Mouse (Mus musculus) 3T3-L1 (cell line): ENCODE data around the gene Ereg.
A peak's percentile ranks its signal among the peaks of the same experiment; 100 is the strongest.

Experiments
- DNase-seq: peaks from one replicate; pipeline ENCODE4 v3.0.0-alpha.2; 2015; ENCODE audit warnings: low read depth, low spot score

The Ereg gene

DNA sequence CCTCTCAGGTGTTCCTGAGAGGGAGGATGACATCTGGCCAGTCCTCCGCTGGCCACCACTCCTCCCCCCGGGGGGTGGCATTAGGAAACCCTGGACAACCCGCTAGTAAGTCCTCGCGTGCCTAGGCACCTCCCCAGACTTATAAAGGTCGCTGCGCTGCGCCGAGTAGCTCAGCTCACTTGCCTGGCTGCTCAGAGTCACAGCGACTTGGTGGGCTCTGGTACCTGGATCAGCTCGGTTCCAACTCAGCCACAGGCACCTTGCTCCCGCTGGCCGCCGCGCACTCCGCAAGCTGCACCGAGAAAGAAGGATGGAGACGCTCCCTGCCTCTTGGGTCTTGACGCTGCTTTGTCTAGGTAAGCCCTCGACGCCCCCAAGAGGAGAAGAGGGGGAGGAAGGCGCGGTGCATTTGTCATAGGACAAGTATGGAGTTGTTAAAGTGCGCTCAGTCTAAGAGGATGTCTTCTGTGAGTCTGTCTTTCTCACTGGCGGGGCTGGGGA is at the start of gene Ereg:
Ereg (plus strand) TSS at position 173 of the 501 bp plus-strand sequence.
- peak; percentile 91 for DNase-seq

DNA sequence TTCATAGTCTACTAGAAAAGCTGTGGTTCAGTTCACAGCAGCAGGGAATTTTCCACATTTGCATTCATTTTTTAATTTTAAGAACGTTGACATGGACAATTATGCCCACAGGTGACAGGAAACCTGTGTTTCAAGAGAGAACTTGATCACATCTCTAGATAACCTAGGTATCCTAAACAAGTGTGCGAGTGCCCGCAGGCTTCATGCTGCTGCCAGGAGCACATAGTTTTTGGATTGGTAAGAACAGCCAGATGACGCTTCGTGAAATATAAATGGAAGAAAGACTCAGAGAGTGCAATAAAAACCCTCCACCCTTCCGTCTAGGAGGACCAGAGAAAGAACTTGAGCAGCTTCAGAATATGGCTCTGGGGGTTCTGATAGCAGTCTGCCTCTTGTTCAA is 47.3 kb upstream of the Ereg start, which contains the start of gene Epgn:
Epgn (plus strand) TSS at position 301 of the 400 bp plus-strand sequence.
- DNase-seq: no peak

DNA sequence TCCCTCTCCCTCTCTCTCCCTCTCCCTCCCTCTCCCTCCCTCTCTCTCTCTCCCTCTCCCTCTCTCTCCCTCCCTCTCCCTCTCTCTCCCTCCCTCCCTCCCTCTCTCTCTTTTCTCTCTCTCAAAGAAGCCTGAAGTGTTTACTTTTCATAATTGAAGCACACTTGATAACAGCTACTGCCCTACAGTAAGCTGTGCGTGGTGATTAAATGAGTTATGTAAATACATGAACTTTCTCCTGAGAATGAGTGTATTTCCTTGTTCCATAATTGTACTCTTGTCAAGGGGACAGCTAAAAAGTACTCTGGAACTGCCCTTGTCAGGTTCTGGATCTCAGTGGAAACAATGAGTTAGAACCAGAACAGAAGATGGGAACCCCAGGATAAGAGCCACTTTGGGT is 46.6 kb upstream of the Ereg start:
- DNase-seq: no peak

- DNase-seq: peak; percentile 30
These were observed 43.8 kb upstream of the Ereg start for GRCm38 (mm10) chr5:91030629-91031028.

DNA sequence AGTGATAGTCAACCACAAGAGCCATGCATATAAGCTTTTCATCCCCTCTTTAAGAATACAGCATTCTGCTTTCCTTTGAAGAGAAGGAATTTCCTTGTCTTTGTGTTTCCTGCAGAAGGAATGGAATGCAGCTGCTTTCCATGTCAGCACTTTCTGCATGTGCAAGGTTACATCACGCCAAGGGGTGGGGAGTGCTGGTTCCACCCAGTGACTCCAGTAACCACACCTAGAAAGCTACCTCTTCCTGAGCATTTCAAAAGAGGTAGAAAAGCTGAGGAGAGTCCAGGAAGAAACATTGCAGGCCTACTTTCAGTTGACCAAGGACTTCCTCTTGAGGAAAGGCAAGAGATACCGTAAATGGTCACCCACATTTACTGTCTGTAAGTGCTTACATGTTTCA is 39.1 kb upstream of the Ereg start:
- DNase-seq: peak; percentile 56

GRCm38 (mm10) chr5:91036628-91037027 is 37.8 kb upstream of the Ereg start:
- DNase-seq: peak; percentile 97

GRCm38 (mm10) chr5:91037756-91038155 is 36.7 kb upstream of the Ereg start:
- DNase-seq: peak; percentile 96

DNA sequence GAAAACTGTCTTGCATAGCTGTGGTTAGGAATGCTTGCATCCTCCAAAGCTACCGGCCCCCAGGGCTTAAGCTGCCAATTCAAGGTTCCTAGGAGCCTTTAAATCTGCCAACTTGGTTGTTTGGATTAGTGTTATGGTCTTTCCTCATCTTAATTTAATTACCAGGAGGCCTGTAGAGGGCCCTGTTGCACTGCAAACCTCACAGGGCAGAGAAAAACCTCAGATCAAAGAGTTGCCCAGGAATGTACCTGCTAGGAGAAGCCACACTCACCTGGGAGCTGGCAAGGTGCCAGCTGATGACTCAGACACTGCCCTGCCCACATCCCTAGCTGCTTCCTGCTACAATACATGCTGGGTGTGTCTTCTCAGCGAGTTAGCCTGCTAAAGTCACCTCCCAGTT is 35.9 kb upstream of the Ereg start:
- DNase-seq: peak; percentile 97

DNA sequence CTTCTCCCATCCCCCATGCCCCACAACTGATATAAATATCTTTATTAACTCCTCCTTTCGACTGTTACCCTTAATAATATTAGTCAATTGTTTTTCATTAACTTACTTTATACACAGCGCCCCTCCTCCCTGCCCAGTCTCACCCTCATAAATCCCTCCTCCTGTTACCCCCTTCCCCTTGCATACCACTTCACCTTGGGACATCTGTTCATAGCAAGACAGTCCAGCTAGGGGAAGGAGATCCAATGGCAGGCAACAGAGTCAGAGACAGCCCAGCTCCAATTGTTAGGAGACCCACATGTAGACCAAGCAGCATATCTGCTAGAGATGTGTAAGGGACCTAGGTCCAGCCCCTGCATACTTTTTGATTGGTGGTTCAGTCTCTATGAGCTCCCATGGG is 35.5 kb upstream of the Ereg start:
- no peak for DNase-seq

GRCm38 (mm10) chr5:91047987-91048386 is 26.4 kb upstream of the Ereg start:
- no peak for DNase-seq

DNA sequence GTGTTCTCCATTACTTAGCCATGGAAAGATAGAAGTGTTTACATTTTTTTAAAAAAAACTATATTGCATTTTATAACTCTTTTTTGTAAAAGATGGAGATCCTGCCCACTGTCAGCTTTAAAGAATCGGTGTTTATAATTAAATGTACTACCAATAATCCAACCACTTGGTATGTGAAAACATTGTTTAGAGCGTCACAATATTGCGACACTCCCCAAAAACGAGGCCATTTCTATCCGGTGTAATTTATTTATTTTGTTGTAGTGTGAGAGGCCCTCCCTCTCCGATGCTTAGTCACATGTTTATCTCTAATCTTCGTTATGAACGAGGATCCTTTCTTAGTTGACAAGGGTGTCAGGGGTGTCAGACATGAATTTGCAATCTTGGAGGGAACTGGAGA is 26.0 kb upstream of the Ereg start:
- DNase-seq: no peak

- peak; percentile 68 for DNase-seq
These were observed 2.1 kb upstream of the Ereg start for GRCm38 (mm10) chr5:91072340-91072739.

- peak; percentile 65 for DNase-seq
These were observed 796 bp upstream of the Ereg start for GRCm38 (mm10) chr5:91073626-91074025.

DNA sequence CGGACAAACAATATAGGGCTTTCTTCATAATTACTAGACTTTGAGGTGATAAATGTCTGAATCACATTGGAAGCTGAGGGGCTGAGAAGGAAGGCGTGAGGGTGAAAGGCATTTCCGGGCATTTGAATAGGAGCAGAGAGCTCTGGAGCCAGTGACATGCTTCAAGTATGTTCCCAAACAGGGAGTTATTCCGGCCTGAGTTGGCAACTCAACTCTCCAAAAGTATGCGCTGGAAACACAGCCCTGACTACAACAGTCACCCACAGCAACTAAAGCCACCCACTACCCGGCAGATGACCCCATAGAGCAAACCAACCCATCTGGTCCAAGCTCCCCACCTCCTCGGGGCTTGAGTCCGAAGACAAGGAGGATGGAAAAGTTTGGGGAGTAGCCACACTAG is 396 bp upstream of the Ereg start:
- DNase-seq: peak; percentile 83

- DNase-seq: peak; percentile 43
These were observed 599 bp downstream of the Ereg start for GRCm38 (mm10) chr5:91075021-91075420.

DNA sequence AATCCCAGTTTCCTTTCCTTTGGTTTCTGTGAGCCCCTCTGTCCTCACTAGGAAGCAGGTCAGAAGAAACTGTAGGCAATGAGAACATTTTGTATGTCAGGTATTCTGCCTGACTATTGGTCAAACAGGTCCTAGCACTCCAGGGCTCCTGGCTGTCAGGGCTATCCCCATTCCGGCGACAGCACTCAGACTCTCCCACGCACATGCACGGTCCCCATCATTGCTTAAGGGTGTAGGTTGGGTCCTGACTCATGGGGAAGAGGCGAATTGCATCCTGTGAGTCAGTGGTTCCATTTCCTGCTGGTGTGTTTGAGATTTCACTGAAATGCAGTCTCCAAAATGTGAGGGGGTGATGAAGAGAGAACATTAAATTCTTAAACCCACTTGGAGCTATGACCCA is 8.6 kb downstream of the Ereg start:
- peak; percentile 96 for DNase-seq

- peak; percentile 56 for DNase-seq
These were observed 10.9 kb downstream of the Ereg start for GRCm38 (mm10) chr5:91085291-91085690.

- no peak for DNase-seq
These were observed 15.9 kb downstream of the Ereg start for GRCm38 (mm10) chr5:91090301-91090700.

DNA sequence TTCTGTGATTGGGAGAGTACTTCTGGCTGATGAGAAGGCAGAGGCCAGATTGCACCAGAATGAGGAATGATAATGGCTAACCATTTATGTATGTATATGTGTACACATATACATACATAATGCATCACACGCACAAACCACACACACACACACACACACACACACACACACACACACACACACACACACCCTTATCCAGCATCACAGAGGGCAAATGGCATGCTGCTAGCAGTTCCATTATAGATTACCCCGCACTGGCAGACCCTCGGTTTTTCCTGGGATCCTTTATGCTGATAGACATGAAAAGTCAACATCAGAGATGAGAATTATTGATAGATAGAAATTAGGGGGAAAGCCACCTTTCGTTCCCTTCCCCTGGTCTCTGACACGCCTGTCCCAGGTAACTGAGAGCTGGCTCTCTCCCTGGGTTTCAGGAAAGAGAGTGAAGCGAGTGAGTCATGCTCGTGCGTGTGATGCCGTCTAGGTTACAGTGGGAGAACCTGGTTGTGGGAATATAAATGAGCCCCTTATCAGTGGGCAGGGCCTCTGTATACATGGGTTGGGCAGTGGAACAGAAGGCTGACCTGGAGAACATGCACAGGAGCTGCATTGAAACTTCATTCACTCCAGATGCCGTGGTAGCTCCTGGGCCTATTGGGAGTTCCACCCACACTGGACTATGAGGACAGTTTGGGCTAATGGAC is 23.6 kb downstream of the Ereg start:
- no peak for DNase-seq

GRCm38 (mm10) chr5:91101742-91102141 is 27.3 kb downstream of the Ereg start:
- DNase-seq: peak; percentile 83

GRCm38 (mm10) chr5:91103943-91104665 is 29.7 kb downstream of the Ereg start:
- DNase-seq: peak; percentile 60

DNA sequence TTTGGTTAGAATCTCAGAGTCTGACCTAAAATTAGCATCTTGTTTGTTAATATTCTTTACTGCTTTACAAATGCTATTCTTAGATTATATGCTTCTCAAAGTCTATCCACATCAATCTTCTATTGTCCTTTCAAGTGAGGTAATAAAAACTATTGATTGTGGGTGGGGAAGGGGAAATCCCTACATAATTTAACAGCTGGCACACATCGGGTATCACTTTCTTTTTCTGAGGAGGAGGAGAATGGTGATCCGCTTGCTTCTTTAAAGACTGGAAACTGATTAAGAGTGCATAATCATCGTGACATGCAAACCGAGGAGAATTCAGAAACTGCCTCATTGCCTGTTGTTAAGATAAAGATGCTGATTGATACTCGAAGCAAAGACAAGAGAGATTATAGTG is 31.8 kb downstream of the Ereg start:
- DNase-seq: no peak
